Mouse (Mus musculus) CD8-positive naive resting alpha-beta T cell, adult 2 months (primary cell): ENCODE data around the gene Shmt1.
A peak's percentile ranks its signal among the peaks of the same experiment; 100 is the strongest.

Experiments used
- DNase-seq, 2 experiments: peaks; one replicate each; pipeline ENCODE4 v3.0.0; 2022; ENCODE audit warnings: low read depth in 2 of 2, low spot score in 2 of 2

Shmt1 gene

DNA sequence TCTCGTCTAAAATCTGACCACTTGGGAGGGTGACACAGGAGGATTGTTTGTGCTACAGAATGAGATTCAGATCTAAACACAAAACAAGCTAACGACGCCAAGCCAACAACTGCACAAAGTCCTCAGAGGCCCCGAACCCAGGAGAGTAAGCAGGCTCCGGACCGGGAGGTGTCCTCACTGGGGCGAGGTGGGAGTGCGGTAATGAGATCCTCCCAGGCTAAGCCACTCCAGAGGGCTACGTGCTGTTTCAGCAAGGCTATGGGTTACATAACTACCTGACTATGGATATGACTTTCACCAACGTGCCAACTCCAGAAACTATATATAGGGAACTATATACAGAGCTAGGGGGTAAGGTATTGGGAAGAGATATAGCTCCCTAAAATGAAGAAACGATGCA lies 15.2 kb downstream of the Shmt1 start:
- DNase-seq = no peak

GRCm38 (mm10) chr11:60790472-60790871 lies 21.0 kb downstream of the Shmt1 start:
- DNase-seq = no peak

DNA sequence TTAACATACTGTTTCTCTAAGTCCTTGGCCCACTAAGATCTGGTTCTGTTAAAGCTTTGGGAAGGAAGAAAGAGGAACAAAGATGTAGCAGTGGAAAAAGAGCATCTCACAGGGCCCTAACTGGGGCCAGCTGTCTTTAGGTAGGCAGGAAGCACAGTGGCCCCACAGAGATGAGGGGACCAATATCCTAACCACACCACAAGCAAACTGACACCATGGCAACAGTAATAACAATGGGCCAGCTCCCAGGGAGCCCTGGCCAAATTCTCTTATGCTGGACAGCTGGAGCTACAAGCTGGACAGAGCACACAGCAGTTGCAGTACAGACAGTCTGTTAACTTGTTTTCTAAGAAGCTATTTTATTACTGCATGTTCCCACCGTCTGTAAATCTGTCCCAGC lies 23.9 kb downstream of the Shmt1 start:
- no peak for DNase-seq

GRCm38 (mm10) chr11:60784179-60784922 lies 27.2 kb downstream of the Shmt1 start:
- DNase-seq = no peak

- no peak for DNase-seq
These were observed 31.8 kb downstream of the Shmt1 start for GRCm38 (mm10) chr11:60779673-60780189.

GRCm38 (mm10) chr11:60777801-60778370 lies 33.6 kb downstream of the Shmt1 start:
- no peak for DNase-seq

GRCm38 (mm10) chr11:60776829-60777740 lies 34.4 kb downstream of the Shmt1 start, which contains the start of the genes Top3a and Smcr8:
Top3a (minus strand) TSS chr11:60777365.
Smcr8 (plus strand) TSS chr11:60777524.
- DNase-seq = peak; percentile 83 to 88

- DNase-seq = no peak
These were observed 35.2 kb downstream of the Shmt1 start for GRCm38 (mm10) chr11:60776107-60776828.

DNA sequence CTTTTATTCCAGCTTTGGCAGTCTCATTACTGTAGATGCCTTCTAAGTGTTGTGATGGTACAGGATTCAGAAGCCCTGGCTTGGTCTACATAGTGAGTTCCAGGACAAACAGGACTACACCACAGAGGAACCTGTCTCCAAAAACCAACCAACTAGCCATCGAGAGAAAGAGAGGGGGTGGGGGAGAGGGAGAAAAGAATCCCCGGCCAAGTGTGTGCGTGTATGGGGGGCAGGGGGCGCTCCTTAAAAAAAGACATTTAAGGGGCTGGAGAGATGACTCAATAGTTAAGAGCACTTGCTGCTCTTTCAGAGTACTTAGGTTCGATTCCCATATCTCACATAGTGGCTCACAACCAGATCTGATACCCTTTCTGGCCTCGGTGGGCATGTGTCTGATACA lies 35.9 kb downstream of the Shmt1 start:
- DNase-seq = no peak

DNA sequence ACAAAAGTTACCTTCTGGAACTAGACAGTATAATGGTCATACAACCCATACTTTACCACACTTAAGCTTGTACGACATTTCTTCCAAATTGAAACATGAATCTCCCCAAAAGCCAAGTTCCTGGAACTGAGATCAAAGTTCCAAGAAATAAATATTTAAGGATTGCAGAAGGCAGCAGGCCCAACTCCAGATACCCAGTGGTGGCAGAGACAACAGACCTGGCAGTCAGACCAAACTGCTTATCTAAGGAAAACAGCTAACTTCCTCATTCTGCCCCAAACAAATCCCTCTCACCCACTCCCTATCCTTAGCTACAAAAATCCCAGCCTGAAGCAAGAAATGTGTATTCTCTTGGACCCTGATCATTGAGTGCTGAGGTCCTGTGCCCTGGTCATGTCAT lies 36.7 kb downstream of the Shmt1 start:
- DNase-seq = no peak

DNA sequence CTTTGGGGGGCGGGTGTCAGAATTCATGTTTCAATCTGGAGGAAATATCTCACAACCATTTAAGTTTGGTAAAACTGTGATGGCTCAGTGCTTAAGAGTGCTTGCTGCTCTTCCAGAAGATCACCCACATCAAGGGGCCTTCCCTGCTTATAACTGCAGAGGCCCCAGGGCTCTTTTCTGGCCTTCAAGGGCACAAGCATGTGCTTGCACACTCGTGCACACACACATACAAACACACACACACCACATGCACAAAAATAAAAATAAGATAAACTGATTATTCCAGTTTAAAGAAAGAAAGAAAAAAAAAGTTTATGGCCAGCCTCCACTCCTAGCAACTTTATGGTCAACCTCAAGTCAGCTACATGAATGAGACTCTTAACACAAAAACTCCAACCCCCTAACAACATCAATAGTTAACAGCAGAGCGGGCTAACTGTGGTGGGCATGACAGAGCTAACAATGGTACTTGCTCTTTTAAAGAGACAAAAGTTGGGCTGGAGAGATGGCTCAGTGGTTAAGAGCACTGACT lies 37.3 kb downstream of the Shmt1 start:
- no peak for DNase-seq

DNA sequence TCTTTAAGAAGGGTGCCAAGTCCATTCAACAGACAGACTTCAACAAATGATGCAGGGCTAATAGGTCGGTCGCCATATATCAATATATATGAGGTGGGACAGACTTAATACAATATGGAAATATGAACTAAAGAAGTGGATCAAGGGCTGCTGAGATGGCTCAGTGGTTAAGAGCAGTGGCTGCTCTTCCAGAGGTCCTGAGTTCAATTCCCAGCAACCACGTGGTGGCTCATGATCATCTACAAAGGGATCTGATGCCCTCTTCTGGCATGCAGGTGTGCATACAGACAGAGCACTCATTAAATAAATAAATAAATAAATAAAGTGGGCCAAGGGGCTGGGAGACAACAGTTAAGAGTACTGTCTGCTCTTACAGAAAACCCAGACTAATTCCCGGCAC lies 39.4 kb downstream of the Shmt1 start:
- no peak for DNase-seq

GRCm38 (mm10) chr11:60770776-60771175 lies 40.7 kb downstream of the Shmt1 start:
- no peak for DNase-seq

- no peak for DNase-seq
These were observed 42.2 kb downstream of the Shmt1 start for GRCm38 (mm10) chr11:60769322-60769721.

GRCm38 (mm10) chr11:60766969-60767368 lies 44.5 kb downstream of the Shmt1 start:
- no peak for DNase-seq

- no peak for DNase-seq
These were observed 49.8 kb downstream of the Shmt1 start for GRCm38 (mm10) chr11:60761681-60762080.

DNA sequence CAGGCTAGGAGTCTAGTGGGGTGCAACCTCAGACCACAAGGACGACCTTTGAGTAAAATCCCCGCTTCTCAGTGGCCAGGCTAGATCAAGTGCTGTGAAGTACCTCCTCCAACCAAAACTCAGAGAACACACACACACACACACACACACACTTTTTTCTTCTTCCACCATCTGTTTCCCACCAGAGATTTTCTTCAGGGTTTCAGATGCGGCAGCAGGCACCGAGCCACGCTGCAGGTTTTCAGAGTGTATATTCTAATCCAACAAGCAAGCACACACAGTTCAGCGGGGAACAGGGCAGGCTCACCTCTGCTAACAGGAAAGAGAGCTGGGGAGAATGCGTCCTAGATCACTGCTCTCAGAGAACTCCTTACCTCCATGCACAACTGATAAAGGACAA lies 55.9 kb downstream of the Shmt1 start:
- DNase-seq = no peak

DNA sequence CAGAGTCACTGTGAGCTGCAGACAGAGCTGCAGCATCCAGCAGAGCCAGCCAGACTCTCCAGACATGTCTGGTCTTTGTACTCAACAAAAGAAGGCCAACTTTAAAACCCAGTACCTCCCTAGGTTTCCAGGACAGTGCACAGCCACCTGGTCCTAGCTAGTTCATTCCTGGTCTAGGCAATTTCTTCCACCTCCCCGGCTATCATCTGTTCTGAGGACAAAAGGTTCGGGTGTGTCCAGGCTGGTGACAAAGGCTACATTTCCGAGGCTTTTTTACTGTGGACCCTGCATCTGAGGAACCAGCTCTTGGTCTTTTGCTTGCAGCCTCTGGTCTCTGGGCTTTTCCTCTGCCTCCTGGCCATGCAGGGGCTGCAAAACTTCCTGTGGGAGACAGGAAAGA lies 71.2 kb downstream of the Shmt1 start:
- DNase-seq = no peak
